Mouse (Mus musculus): ENCODE measurements at regions not wholly inside any gene's neighbourhood (a gene's known extent, or its start where the extent isn't known, plus 50 kb on each side); places are given as distances from the start of the nearest gene placed in this dataset.

GRCm38 (mm10) chr1:98268853-98269252 lies 152.1 kb upstream of the Slco6d1 start:
- TF ChIP-seq POLR2A (IDR thresholded peaks at IDR 0.05; ENCODE audit: low read depth, low read length) (no peak), CTCF (conservative IDR thresholded peaks at IDR 0.05; ENCODE audit: insufficient read depth, insufficient read length, low read depth, low read length) (no peak)
- Histone ChIP-seq H3K4me3 (ENCODE audit: insufficient read depth, low read depth, low read length) (no peak overlapping the region), H3K4me1 (ENCODE audit: control insufficient read depth, insufficient read depth, low read length) (no peaks in the 10 kb centered on the region), H3K36me3 (ENCODE audit: control insufficient read depth, insufficient read depth, low read length) (no peaks in the 10 kb centered on the region), H3K27me3 (replicated peaks; ENCODE audit: control insufficient read depth, insufficient read depth, low read length) (no peaks in the 10 kb centered on the region), H3K27ac (ENCODE audit: insufficient read depth, low read depth, low read length) (no peak overlapping the region)
- 77% methylated on average over 2 of the region's 2 CpGs for WGBS
- no peak for DNase-seq

GRCm38 (mm10) chr1:98270212-98270611 lies 150.7 kb upstream of the Slco6d1 start:
- Histone ChIP-seq H3K36me3 (ENCODE audit: control insufficient read depth, insufficient read depth, low read length) (no peaks in the 10 kb centered on the region), H3K27ac (ENCODE audit: insufficient read depth, low read depth, low read length) (no peak overlapping the region), H3K27me3 (replicated peaks; ENCODE audit: control insufficient read depth, insufficient read depth, low read length) (no peaks in the 10 kb centered on the region), H3K4me3 (ENCODE audit: insufficient read depth, low read depth, low read length) (no peak overlapping the region), H3K4me1 (ENCODE audit: control insufficient read depth, insufficient read depth, low read length) (no peaks in the 10 kb centered on the region)
- no peak for TF ChIP-seq CTCF (conservative IDR thresholded peaks at IDR 0.05; ENCODE audit: insufficient read depth, insufficient read length, low read depth, low read length)
- TF ChIP-seq POLR2A (IDR thresholded peaks at IDR 0.05; ENCODE audit: low read depth, low read length), result no peak
- no peak for DNase-seq
- whole genome bisulfite sequencing, result 21% methylated on average over 1 of the region's 1 CpGs

- Histone ChIP-seq H3K27ac (ENCODE audit: insufficient read depth, low read depth, low read length) (no peak overlapping the region), H3K4me3 (ENCODE audit: insufficient read depth, low read depth, low read length) (no peak overlapping the region), H3K27me3 (replicated peaks; ENCODE audit: control insufficient read depth, insufficient read depth, low read length) (no peaks in the 10 kb centered on the region), H3K4me1 (ENCODE audit: control insufficient read depth, insufficient read depth, low read length) (no peaks in the 10 kb centered on the region), H3K36me3 (ENCODE audit: control insufficient read depth, insufficient read depth, low read length) (no peaks in the 10 kb centered on the region)
- no peak for DNase-seq
- TF ChIP-seq POLR2A (IDR thresholded peaks at IDR 0.05; ENCODE audit: low read depth, low read length), result no peak
- TF ChIP-seq CTCF (conservative IDR thresholded peaks at IDR 0.05; ENCODE audit: insufficient read depth, insufficient read length, low read depth, low read length), result no peak
- WGBS, result 65% methylated on average over 6 of the region's 6 CpGs
Measured at GRCm38 (mm10) chr1:98273966-98274616, 146.8 kb upstream of the Slco6d1 start.

- TF ChIP-seq POLR2A (IDR thresholded peaks at IDR 0.05; ENCODE audit: low read depth, low read length) (no peak), CTCF (conservative IDR thresholded peaks at IDR 0.05; ENCODE audit: insufficient read depth, insufficient read length, low read depth, low read length) (no peak)
- no peaks in the 10 kb centered on the region for H3K36me3 ChIP-seq (ENCODE audit: control insufficient read depth, insufficient read depth, low read length)
- no peak for DNase-seq
- WGBS, result 81% methylated on average over 1 of the region's 1 CpGs
- no peaks in the 10 kb centered on the region for H3K4me1 ChIP-seq (ENCODE audit: control insufficient read depth, insufficient read depth, low read length)
- no peak overlapping the region for H3K27ac ChIP-seq (ENCODE audit: insufficient read depth, low read depth, low read length)
- H3K4me3 ChIP-seq (ENCODE audit: insufficient read depth, low read depth, low read length), result no peak overlapping the region
- H3K27me3 ChIP-seq (replicated peaks; ENCODE audit: control insufficient read depth, insufficient read depth, low read length), result no peaks in the 10 kb centered on the region
Measured at GRCm38 (mm10) chr1:98275524-98275923, 145.4 kb upstream of the Slco6d1 start.

GRCm38 (mm10) chr1:98279446-98280048 lies 141.4 kb upstream of the Slco6d1 start:
- WGBS, result 62% methylated on average over 2 of the region's 2 CpGs
- TF ChIP-seq CTCF (conservative IDR thresholded peaks at IDR 0.05; ENCODE audit: insufficient read depth, insufficient read length, low read depth, low read length), result no peak
- Histone ChIP-seq H3K4me3 (ENCODE audit: insufficient read depth, low read depth, low read length) (no peak overlapping the region), H3K36me3 (ENCODE audit: control insufficient read depth, insufficient read depth, low read length) (no peaks in the 10 kb centered on the region), H3K4me1 (ENCODE audit: control insufficient read depth, insufficient read depth, low read length) (no peaks in the 10 kb centered on the region), H3K27ac (ENCODE audit: insufficient read depth, low read depth, low read length) (no peak overlapping the region), H3K27me3 (replicated peaks; ENCODE audit: control insufficient read depth, insufficient read depth, low read length) (no peaks in the 10 kb centered on the region)
- no peak for DNase-seq

GRCm38 (mm10) chr1:98280263-98281052 lies 140.5 kb upstream of the Slco6d1 start:
- Histone ChIP-seq H3K4me3 (ENCODE audit: insufficient read depth, low read depth, low read length) (no peak overlapping the region), H3K27me3 (replicated peaks; ENCODE audit: control insufficient read depth, insufficient read depth, low read length) (no peaks in the 10 kb centered on the region), H3K27ac (ENCODE audit: insufficient read depth, low read depth, low read length) (no peak overlapping the region), H3K36me3 (ENCODE audit: control insufficient read depth, insufficient read depth, low read length) (no peaks in the 10 kb centered on the region), H3K4me1 (ENCODE audit: control insufficient read depth, insufficient read depth, low read length) (no peaks in the 10 kb centered on the region)
- no peak for DNase-seq
- WGBS, result 53% methylated on average over 9 of the region's 9 CpGs
- TF ChIP-seq POLR2A (IDR thresholded peaks at IDR 0.05; ENCODE audit: low read depth, low read length) (no peak), CTCF (conservative IDR thresholded peaks at IDR 0.05; ENCODE audit: insufficient read depth, insufficient read length, low read depth, low read length) (no peak)
